Mouse (Mus musculus): ENCODE measurements around the gene Ubn2.

DNA sequence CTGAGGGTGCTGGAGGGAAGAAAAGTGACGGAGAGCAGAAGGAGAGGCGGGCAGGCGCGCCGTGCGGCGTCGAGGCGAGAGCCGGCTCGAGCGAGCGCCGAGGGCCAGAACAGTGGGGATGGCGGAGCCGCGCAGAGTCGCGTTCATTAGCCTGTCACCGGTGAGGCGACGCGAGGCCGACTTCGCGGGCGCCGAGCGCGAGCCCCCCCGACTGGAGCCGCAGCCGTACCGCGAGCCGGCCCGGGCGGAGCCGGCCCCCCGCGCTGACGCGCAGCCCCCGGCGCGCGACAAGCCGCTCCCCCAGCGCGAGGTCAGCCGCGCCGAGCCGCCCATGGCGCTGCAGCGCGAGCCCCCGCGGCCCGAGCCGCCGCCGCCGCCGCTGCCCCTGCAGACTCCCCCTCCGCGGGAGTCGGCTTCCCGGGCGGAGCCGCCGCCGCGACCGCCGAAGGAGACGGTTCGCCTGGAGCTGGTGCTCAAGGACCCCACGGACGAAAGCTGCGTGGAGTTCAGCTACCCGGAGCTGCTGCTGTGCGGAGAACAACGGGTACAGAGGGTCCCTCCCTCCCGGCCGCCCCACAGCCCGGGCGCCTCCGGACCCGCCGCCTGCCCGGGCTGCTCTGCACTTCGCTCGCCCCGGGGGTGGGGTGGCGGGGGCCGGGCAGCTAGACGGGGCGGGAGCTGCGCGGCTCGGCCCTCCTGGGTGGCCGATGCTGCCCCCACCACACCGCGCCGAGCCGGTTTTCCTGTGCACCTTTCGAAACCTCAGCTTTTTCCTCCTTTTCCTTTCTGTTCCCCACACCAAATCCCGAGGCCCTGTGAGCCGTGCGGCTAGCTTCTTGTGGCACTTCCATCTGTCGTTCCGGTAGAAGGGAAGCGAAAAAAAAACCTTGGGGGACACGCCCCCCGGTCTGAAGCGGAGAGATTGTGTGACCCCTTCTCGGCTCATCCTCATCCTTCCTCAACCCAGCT lies 589 bp downstream of the Ubn2 start:
- no peak for TF ChIP-seq CTCF (IDR thresholded peaks at IDR 0.05; ENCODE audit: borderline replicate concordance, extremely low read depth, insufficient read depth, insufficient read length)
- 0 out of 2 replicates have a peak, but pooled peaks have one; percentile 26 for TF ChIP-seq POLR2A (IDR thresholded peaks at IDR 0.05; ENCODE audit: borderline replicate concordance, extremely low read depth, insufficient read depth, insufficient read length, poor library complexity, severe bottlenecking)

Measured in brain, embryonic 14.5 days (tissue).